Mouse (Mus musculus): Measurements from ENCODE around the gene Eef1akmt3.

DNA sequence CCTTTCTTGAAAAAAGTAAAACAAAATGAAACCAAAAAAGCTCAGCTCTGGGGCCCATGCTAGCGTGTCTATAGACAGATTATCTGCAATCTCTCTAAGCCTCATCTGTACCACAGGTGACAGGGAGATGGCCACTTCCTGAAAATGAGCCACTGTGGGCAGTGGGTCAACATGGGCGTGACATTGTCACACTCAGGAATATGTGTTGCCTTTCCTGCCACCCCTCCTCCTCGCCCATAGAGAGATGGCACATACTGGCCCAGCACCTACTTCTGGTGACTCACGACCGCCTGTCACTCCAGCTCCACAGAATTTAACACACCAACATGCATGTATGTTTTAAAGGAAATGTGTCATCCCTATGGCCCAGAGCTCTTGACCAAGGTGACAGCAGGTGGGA, 38.5 kb downstream of the Eef1akmt3 start:
- TF ChIP-seq HCFC1 (IDR thresholded peaks at IDR 0.05; ENCODE audit: borderline replicate concordance, insufficient read depth, low read length) (no peak), CHD2 (IDR thresholded peaks at IDR 0.05; ENCODE audit: low read depth, low read length) (no peak), ZNF384 (IDR thresholded peaks at IDR 0.05; ENCODE audit: low read depth, low read length) (no peak), ZC3H11A (IDR thresholded peaks at IDR 0.05; ENCODE audit: borderline replicate concordance, low read depth, low read length) (no peak)

Data from ES-E14 (cell line).